Mouse (Mus musculus): Measurements from ENCODE around the gene Asb11. TPM values are rescaled to one million over a fixed set of nuclear protein-coding genes. Genes with fewer than 3 reads are reported as not detected.

The Asb11 gene
- 3.0 TPM for polyA plus RNA-seq (2014; fragmentation: Illumina TruSeq; extraction: RNeasy Lipid Tissue Mini Kit (QIAGEN cat#74804); ENCODE audit: low read depth, low replicate concordance)

DNA sequence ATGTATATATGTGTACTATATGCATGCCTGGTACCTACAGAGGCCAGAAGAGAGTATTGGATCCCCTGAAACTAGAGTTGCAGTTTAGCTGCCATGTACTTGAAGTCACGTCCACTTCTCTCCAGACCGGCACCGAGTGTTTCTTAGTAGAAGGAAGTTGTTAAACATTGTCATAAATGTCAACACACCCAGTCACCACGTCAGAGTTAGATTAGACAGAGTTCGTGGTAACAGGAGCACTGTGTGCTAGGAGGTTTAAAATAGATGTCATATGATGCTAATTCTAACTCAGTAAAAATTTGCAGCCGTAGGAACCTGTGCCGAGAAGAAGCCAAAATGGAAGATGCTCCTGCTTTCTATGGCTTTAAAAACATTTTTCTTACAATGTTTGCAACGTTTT lies at the start of gene Asb11:
Gene Asb11, plus strand, starts transcription at position 286 of the 400 bp plus-strand sequence.

DNA sequence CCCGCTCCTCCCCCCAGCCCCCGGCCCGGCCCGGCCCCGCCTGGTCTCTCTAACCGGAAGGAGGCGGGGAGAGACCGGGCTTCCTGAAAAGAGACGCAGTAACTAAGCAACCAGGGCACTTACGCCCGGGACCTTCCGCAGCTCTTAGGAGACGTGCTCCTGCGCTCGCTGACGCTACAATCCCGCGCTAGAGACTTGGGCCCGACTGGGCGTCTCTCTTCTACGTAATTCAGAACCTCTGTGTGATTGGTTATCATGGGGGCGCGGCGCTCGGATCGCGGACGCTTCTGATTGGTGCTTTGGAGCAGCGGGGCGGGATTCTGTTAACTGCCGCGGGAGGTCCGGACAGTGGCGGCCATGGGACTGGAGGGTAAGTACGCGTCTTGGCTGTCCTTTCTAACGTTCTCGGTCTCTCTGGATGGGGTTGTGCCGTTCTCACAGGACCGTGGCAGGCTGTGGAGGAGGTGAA lies 17.3 kb upstream of the Asb11 start, which contains the start of gene Piga:
Gene Piga, plus strand, starts transcription at position 317 of the 469 bp plus-strand sequence.

DNA sequence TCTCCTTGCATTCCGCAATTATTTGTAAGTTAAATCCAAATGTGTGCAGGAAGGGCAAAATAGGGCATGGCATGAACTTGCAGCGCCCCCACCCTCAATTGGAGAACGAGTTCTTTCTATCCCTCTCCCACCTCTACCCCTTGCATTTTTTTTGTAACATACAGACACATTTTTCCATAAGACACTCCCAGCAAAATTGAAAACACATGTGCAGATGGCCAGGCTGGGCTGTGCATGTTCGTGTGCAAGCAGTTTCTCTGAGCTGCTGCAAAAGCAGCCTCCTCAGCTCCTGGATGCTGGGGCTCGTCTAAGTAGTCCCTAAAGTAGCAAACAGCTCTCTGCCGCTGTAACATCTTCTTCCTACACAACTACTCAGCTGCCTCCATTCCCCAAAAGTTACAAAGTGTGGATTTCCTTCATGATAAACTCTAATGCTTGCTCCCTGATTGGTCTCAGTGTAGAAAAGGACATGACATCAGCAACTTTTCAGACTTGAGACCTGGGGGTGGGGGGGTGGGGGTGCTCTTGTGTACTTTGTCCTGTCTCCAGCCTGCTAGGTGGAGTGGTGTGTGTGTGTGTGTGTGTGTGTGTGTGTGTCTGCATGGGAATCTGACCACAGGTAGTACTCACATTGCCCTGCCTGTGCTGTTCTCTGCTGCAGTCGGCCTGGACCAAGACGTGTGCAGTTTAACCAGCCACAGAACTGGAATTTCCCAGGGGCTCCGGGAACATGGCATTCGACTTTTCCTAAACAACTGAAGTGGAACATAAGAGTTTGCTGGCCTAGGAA lies 69.1 kb downstream of the Asb11 start, which contains the start of gene Asb9:
Gene Asb9, plus strand, starts transcription at position 619 of the 790 bp plus-strand sequence.

Other genes with a start within 250 kb of the Asb11 start
- 1.7 TPM for gene Bmx, start 178.8 kb upstream of the Asb11 start, polyA plus RNA-seq (2014; fragmentation: Illumina TruSeq; extraction: RNeasy Lipid Tissue Mini Kit (QIAGEN cat#74804); ENCODE audit: low read depth, low replicate concordance)
- gene Pir, start 167.6 kb upstream of the Asb11 start, polyA plus RNA-seq (2014; fragmentation: Illumina TruSeq; extraction: RNeasy Lipid Tissue Mini Kit (QIAGEN cat#74804); ENCODE audit: low read depth, low replicate concordance) = 3.8 TPM
- gene Vegfd, start 63.6 kb upstream of the Asb11 start, polyA plus RNA-seq (2014; fragmentation: Illumina TruSeq; extraction: RNeasy Lipid Tissue Mini Kit (QIAGEN cat#74804); ENCODE audit: low read depth, low replicate concordance) = 9.9 TPM
- gene Piga, start 17.2 kb upstream of the Asb11 start, polyA plus RNA-seq (2014; fragmentation: Illumina TruSeq; extraction: RNeasy Lipid Tissue Mini Kit (QIAGEN cat#74804); ENCODE audit: low read depth, low replicate concordance) = 33.0 TPM
- gene Asb9, start 69.3 kb downstream of the Asb11 start, polyA plus RNA-seq (2014; fragmentation: Illumina TruSeq; extraction: RNeasy Lipid Tissue Mini Kit (QIAGEN cat#74804); ENCODE audit: low read depth, low replicate concordance) = 10.8 TPM